Mouse (Mus musculus): ENCODE data around the gene Ccl17.

Gene Ccl17

DNA sequence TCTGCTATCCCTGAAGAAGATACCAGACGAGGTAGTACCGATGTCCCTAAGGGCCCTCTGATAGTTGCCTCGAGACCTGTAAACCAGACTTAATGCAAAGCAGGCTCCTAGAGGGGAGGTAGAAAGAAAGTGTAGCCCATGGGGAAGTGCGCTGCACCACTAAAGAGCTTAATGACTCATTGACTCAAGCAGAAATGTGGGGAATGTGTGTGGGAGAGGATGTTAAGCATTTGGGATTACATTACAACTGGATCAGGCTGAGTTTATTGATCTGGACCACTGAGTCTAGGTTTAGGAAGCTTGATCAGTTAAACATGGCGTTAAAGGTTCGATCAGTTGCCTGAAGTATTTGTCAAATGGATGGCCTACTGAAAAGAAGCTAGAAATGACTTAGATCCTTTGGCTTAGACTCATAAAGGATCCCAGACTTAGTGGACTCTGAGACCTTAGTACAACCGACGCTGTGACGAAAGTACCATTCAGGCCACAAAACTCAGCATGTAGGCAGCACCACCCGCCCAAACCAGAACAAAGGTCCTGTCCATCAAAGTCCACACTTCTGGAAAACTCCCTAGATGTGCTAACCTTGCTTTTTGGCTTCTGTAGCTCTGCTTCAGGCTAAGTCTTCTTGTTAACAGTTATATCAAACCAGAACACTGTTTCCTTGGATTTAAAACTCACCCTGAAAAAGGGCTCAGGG, 20.8 kb upstream of the Ccl17 start:
- DNase-seq: no peak

DNA sequence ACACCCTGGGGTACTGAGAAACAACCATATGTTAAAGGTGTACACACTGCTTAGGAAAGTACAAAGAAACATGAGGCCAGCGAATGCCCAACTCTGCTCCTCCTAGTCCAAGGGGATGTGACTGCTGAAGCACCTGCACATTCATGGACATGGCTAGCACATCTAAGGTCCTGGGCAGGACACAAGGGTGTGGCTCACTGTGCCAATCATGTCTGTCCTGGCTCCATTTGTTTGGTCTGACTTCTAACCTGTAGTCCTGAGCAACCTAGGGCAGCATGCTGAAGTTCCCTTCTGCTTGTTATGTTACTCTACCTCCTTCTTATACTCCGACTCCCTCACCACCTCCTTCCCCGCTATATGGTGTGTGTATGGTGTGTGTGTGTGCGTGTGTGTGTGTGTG, 15.9 kb upstream of the Ccl17 start:
- no peak for DNase-seq

DNA sequence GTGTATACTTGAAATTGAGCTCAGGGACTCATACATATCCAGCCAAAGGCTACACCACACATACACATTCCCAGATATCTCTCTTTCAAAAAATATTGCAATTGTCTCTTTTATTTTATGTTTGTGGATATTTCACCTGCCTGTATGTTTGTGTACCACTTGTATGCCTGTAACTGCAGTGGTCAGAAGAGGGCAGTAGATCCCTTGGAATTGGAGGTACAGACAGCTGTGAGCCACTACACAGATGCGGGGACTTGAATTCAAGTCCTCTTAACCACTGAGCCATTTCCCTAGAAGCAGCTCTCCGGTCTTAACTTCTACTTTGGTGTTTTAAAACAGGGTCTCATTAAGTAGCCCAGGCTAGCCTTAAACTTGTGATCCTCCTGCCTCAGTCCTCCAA, 15.5 kb upstream of the Ccl17 start:
- DNase-seq: no peak

DNA sequence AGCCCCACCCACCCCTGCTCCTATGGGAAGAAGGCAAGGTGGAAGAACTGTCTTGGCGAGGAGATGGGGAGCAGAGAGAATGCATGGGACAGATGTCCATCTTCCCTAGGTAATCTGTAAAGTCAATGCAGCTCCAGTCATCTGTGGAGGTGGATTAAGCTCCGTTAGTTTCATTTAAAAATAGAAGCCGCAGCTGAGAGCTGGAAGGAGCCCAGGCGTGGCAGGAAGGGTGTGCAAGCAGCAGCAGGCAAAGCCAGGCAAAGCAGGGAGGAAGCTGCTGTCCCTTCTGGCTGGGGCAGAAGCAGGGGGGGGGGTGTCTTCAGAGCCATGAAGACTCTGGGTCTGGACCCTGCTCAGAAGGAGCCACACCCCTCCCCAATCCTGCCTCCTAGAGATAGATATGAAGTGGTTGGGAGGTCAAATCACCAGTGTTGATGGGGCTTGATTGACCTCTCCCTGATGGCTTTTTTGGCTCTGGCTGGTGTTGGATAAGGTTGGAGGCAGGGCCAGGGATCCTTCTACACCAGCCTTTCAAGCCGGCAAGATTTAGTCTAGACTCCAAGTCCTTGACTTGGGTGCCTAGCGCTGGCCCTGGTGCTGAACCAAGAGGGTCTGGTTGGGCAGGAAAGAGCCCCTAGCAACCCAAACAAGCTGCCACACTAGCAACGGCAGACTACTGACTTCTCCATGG, 9.8 kb upstream of the Ccl17 start:
- DNase-seq: no peak

DNA sequence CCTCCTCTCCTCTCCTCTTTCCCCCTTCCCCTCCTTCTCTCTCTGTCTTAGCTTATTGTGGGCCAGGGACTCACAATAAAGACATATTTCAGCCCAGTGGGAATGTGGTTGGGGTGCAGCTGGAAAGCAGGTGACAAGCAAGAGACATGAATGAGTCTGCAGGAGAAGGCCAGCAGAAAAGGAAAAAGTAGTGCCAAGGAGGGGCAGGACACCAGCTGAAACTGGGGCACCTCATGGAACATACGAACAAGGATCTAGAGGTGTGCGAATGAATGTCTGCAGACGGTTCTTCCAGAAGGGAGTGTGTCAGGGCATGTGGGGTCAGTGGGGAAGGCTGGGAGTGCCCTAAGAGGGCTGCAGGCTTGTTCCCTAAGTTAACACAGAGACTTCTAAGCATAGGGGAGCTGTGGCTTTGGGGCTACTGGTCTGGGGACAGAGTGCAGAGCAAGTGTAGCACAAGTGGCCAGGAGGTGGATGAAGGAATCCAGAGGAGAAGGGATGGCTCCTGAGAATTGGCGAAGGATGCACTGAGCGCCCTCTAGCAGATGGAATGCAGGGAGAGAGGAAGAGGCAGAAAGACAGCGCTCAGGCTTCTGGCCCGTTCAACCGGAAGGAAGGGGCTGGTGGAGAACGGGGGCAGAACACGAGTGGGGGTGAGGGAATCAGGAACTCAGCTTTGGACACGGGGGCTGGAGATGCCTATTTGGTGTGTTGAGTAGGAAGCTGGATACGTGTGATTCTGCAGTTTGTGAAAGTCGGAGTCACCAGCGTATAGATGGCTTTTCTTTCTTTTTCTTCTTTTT, 8.8 kb upstream of the Ccl17 start:
- DNase-seq: peak; percentile 49 to 67

DNA sequence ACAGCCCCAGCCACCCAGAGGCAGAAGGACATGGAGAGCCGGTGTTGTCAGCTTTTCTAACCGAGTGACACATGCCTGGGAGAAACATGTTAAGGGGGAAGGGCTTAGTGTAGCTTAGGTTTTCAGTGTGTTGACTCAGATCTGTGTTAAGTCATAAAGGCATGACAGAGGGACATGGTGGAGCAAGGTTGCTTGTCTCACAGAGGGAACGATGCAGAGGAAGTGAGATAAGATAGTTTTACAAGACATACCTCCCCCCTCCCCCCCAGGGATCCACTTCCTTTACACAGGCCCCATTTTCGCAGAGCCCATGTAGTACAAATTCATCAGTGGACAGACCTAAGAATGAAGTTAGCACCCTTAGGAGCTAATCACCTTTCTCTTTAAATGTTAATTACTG, 7.9 kb upstream of the Ccl17 start:
- DNase-seq: no peak

DNA sequence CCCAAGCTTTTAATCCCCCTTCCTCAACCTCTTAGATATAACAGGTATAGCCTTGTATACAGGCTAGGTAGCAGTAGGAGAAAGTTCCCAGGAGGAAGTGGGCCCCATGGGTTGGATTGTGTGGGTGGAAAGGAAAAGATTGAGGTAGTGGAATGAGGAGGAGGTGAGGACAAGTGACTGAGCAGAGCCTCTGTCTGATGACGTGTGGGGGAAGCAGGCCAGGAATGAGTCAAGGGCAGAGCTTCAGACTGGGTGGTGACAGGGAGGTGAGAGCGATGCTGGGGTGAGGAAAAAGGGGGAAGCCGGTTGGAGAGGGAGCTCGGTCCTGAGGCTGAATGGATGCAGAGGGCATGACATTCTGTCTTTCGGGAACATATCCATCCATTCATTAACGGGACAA, 6.7 kb upstream of the Ccl17 start:
- no peak for DNase-seq

DNA sequence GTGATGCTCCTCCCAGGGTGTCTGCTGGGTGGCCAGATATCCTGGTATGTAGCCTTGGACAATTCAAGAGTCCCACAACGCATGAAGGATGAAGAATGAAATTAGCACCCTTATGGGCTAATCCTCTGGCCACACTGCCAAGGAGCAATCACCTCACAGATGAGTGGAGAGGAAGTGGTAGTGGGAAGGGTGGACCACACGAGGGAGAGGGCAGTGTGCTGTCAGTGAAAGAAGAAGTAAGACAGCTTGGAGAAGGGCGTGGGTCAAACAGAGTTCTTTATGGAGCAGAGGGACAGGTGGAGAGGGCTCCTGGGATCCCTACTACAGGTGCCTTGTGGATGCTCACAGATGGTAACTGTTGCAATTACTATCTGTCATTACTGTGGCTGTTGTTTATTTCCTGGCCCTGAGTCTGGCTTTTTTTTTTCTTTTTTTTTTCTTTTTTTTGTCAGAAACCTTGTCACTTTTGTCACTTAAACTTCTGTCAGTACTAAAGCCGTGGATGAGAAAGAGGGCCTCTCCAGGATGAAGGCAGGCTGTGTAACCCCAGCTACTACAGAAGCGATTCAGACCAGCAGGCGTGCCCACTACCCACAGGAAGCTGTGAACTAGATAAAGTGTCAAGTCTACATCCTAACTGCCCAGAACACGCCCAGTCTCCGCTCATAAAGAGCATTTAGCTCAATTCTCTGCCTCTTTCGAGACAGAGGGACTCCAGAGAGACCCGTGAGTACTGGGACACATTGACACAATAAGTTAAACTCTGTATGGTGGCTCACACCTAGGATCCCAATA, 5.5 kb upstream of the Ccl17 start:
- no peak for DNase-seq

DNA sequence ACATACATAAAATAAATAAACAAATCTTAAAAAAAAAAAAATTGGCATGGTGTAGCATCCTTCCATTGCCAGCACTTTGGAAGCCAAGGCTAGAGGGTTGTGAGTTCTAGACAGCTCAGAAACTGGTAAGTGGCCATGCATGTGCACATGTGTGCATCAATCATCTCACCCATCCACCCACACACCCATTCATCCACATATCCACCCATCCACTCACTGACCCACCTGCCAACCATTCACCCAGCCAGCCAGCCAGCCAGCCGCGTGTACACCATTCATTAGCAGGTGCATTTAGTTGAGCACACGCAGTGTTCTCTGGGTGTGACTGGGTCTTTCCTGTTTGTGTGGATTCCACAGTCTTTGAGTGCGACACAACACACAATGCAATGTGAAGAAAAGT, 4.4 kb upstream of the Ccl17 start:
- DNase-seq: no peak

DNA sequence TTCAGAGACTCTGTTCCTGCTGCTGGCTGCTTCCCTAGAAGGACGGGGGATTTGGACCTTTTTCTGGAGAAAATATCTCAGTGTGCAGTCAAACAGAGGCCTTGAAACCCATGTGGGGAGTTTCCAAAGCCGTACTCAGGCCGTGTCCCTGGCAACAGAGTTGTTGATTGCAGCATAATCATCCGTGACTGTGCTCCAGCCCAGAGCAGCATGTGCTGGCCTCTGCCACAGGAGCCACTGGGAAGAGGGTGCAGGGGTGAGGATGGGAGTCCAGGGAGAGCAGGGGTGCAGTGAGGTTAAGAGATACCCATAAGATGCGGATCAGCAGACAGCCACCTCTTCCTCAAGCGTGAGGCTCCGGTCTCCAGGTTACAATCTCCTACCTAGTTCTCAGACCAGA, 2.7 kb upstream of the Ccl17 start:
- no peak for DNase-seq

DNA sequence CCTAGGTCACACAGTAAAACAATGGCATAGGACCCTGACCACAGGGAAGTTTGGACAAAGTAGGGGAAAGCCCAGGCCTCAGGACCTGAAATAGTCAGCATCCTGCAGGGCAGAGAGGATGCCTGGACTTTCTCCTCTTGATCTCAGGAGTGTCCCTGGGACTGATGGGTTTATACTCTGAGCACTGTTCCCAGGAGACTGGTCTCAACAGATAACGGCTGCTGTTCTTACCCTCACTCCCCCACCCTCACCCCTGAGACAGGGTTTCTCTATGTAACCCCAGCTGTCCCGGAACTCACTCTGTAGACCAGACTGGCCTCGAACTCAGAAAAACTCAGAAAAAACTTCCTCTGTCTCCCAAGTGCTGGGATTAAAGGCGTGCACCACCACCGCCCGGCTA, 1.9 kb upstream of the Ccl17 start:
- DNase-seq: no peak

DNA sequence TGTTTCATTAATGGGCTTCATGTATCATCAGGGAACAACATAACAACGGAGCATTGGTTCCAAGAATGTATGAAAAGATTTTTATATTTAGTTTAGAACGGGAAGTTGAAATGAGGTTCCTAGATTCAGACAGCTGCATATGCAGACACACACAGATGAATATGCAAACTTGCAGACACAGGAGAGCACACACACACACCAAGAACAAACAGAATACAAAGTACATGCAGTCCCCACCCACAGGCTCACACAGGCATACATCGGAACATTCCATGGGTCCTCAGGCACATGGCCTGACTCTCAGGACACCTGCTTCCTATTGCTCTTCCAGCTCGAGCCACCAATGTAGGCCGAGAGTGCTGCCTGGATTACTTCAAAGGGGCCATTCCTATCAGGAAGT, 602 bp downstream of the Ccl17 start:
- no peak for DNase-seq

DNA sequence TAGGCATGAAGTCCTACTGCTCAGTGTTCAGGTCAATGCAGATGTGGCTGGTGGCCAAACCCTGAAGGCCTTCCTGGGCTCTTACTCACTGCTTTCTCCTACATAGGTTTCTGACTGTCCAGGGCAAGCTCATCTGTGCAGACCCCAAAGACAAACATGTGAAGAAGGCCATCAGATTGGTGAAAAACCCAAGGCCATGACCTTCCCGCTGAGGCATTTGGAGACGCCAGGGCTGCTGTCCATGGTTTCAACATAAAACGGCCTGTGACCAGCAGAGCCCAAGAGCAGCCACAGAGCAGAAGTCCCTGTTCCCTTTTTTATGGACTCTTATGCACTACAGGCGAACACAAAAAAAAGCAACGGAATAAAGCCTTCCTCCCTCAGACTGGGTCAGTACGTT, 1.4 kb downstream of the Ccl17 start:
- no peak for DNase-seq

DNA sequence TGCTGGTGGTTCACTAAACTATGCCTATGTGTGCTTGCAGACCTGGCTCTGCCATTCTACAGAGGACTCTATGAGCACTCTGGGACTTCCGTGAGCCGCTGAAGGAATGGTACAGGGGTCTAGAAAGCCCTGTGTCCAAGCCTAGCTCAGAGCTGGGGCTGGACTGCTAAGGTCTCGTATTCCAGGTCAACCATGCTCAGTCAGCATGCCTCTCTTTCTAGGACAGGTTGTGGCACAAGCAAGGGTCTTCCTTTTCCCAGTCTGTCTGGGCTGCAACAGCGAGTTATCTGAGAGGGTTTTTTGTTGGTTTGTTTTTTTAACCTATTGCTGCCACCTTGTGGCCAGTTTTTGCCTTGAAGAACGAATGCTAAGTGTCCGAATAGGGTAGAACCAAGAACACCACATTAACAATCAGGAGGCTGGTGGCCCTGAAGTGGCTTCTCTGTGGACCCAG, 2.4 kb downstream of the Ccl17 start:
- DNase-seq: peak; percentile 90 to 91

DNA sequence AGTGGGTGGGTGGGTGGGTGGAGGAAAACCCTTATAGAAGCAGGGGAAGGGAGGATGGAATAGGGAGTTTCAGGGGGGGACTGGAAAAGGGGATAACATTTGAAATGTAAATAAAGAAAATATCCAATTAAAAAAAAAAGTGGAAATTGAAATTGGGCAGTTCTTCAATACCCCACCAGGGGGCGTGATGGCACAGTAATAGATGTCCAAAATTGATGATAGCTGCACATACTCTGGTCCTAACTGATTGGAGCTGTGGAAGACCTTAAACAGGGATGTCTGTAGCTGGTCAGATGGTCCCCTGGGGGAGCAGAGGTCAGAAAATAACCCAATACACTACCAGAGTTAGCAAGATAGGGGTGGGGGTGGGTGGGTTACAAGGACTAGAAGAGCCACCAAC, 4.3 kb downstream of the Ccl17 start:
- DNase-seq: peak in 1 of 2 experiments; percentile 61

DNA sequence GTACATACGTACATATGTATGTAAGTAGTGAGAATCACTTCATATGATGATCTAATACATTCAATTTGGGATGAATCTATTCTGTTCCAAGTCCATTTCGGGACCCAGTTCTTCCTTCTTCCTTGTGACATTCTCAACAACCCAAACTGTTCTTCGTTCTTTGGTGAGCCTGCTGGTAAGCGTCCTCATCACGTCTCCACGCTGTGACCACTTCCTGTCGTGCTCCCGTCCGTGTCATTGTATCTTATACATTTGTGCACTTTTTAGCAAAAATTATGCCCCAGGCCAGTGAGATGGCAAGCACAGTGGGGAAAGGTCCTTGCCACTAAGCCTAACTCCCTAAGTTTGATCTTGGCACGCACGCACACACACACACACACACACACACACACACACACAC, 7.7 kb downstream of the Ccl17 start:
- no peak for DNase-seq

DNA sequence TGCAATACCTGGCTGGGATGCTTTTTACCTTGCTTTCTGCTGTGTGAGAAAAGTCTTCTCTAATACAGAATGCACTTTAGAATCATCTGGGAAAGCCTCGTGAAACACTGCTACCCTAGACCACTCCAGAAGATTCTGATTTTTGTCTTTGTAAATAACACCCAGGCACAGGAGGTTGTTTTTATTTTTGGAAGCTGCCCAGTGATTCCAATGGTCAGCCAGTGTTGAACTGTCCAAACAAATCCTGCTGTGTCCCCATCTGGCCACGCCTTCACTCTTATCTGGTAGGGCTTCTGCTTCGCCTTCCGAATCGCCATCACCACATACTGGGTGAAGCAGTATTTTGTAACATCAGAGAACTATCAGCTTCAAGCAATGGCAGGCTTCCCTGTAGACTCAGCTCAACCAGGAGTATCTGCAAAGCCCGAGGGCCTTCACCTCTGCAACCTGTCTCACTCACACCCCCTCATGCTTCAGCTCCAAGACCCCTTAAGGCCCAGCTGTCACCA, 9.5 kb downstream of the Ccl17 start:
- no peak for DNase-seq

DNA sequence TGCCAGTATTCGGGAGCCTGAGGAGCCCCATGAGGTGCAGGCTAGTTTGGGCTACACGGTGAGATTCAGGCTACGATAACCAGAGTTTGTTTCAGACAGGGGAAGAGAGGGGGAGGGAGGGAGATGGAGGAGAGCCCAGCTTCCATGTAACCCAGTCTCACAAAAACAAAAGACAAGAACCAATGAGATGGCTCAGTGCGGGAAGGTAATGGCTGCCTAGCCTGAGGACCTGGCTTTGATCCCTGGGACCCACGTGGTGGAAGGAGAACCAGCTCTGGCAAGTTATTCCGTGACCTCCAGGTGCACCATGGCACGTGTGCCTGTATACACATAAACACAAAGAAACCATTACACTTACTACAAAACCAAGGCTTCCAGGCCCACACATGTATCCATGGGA, 10.3 kb downstream of the Ccl17 start:
- no peak for DNase-seq

DNA sequence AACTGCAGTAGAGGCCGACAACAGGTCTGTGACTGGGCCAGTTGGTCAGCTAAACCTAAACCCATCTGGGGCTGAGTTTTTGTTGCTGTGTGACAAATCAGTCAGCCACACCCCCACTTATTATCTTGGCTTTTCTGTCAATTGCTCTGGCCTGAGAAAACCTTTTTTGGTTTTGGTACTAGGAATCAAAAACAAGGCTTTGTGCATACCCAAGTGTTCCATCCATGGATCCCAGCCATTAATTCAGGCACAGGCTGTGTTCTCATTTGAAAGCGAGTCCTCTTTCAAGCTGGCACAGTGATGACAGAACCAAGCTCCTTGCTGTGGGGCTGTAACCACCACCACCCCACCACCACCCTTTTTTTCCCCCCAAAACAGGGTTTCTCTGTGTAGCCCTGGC, 11.1 kb downstream of the Ccl17 start:
- no peak for DNase-seq

DNA sequence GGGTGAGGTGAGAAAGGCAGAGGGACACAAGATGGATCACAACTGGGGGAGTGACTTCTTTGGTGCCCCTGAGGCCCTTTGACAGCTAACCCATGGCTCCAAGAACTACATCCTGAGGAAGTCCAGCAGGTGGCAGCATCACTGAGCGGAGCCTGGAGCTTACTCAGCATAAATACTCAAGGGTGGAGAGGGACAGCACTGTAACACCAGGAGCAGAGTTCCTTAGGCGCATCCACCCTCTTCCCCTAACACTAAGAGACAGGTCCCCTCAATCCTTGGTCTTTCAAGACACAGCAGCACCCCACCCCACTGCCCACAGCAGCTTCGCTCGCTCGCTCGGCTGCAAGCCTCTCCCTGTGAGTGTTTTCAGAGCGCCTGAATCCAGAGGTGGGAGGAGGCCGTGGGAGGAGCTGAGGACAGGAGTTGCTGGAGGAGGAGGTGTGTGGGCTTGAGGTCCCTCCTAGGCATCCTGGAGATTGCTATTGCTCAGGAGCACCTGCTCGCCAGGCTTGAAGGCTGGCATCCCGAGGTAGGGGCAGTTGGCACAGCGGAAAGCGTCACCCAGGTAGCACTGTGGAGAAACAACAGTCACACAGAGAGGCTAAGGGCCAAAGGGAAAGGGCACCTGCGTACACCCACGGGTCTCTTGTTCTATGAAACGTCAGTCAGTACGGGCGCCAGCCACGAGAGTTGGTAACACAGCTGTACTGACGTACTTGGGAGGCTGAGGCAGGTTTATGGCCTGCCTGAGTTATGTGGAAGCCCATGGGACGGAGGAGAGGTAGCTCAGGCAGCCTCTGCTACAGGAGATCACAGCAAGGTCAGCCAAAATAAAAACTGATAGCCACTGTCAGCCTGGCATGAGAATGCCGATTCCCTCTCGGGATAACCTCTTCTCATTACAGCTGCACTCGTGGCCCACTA, 12.6 kb downstream of the Ccl17 start:
- peak; percentile 55 to 70 for DNase-seq

DNA sequence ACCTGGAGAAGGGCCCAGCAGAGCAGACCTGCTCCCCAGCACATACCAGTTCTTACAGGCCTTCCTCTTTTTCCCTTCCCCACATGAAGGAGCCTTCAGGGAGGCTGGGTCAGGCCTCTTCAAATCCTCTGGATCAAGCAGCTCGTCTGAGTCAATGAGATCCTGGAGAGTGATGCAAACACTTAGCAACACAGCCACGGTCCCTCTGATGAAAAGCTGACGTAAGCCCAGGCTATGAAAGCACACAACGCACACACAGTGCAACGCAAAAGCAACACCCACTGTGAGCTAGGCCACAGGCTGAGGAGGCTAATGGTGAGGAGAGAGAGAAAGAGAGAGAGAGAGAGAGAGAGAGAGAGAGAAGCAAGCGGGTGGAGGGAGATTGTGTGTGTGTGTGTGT, 14.9 kb downstream of the Ccl17 start:
- DNase-seq: no peak

DNA sequence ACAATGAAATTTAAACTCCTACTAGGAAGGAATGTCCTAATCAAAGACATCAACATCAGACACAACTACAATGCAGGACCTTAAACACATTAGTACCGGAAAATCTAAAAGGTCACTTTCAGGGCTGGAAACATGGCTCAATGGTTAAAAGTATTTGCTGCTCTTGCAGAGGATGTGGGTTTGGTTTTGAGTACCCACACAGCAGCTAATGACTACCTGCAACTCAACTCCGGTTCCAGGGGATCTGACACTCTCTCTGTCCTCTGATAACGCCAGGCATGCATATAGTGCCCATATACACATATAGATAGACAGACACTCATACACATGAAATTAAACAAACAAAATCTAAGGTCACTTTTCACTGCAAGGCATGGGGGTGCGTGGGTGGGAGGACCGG, 16.0 kb downstream of the Ccl17 start:
- DNase-seq: no peak

Measured in cerebellum, postnatal 25 days (tissue).